Comparison of ENCODE assay signal across 25 mouse cellular contexts in genomic region chr11:114514126-114514525, GRCm38 (mm10).
DNase-seq lines count a peak whose midpoint lies in the region; ATAC-seq and TF ChIP-seq lines count a peak whose summit lies in the region.
"Had no signal": no experiment of that assay in that cellular context is flagged by ENCODE, and none has a peak within 500 bp of the region (broad histone marks: within the 10 kb centered on the region; RNA-seq: fewer than 3 reads in every experiment).

No protein-coding gene starts in this region.

- H3K27ac ChIP-seq in layer of hippocampus, adult 2 months, result no peak overlapping the region
- H3K27ac ChIP-seq: forebrain, embryonic 10.5 days; forebrain, embryonic 13.5 days; heart, embryonic 15.5 days; hindbrain, embryonic 12.5 days; hindbrain, embryonic 15.5 days had no signal

- ATAC-seq in megakaryocyte progenitor cell, adult 5-6 weeks (replicated peaks; ENCODE audit: poor library complexity), result peak; percentile 24; the same call in 1 of the 2 replicates
- ATAC-seq: forebrain, embryonic 13.5 days; forebrain, embryonic 16.5 days; intestine, postnatal 0 days; Patski had no signal

- no peak for TF ChIP-seq CTCF in layer of hippocampus, adult 2 months (conservative IDR thresholded peaks at IDR 0.05)

- DNase-seq in adrenal gland, adult 2 months, result peak; percentile 67
- DNase-seq in adrenal gland, postnatal 10 days, result peak; percentile 23
- peak; percentile 50 to 66 for DNase-seq in adrenal gland, postnatal 36 days
- DNase-seq in thymus, postnatal 36 days, result no peak
- DNase-seq in layer of hippocampus, adult 2 months (ENCODE audit: low spot score in 2 of 2), result no peak
- no peak for DNase-seq in layer of hippocampus, adult 11-12 months (ENCODE audit: low spot score)
- DNase-seq: B cell, adult 2 months; cerebellum, adult 11-12 months; cerebellum, adult 9-10 months; cerebellum, postnatal 14 days; gastrocnemius, postnatal 10 days; gastrocnemius, postnatal 36 days; heart, adult 11 months; heart, postnatal 10 days; heart, postnatal 4 days had no signal

- no peak overlapping the region for H3K4me3 ChIP-seq in layer of hippocampus, adult 2 months
- H3K4me3 ChIP-seq: forebrain, embryonic 10.5 days; forebrain, embryonic 13.5 days; heart, embryonic 12.5 days; heart, embryonic 15.5 days; hindbrain, embryonic 12.5 days; hindbrain, embryonic 15.5 days had no signal

Comparison
In these comparisons a context has a peak if more than half of its experiments do, and no peak if none do; other contexts are left out.
1. DNase-seq: peak in adrenal gland, adult 2 months (single experiment), adrenal gland, postnatal 10 days (single experiment) and adrenal gland, postnatal 36 days (2 of 2); none in thymus, postnatal 36 days (0 of 2), layer of hippocampus, adult 2 months (0 of 2) and layer of hippocampus, adult 11-12 months (single experiment).